Mouse (Mus musculus): Measurements from ENCODE around the gene Pcbp1.
"Not testable (repeated sequence)": the region's sequence is repeated elsewhere in the genome, so short reads cannot be mapped to it uniquely, and the experiment has no call there.

Gene Pcbp1

DNA sequence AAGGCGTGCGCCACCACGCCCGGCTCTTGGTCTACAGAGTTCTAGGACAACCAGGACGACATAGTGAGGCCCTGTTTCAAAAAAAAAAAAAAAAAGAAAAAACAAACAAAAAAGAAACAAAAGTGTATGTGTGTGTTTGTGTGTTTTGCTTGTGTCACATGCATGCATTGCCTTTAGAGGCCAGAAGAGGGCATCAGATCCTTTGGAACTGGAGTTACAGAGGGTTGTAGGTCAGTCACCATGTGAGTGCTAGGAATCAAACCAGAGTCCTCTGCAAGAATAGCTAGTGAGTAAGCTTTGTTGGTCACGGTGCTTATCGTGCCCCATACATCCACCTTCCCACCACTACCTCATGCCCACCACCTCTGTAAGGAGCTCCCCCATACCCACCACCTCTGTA lies 31.4 kb downstream of the Pcbp1 start:
- DNase-seq (ENCODE audit: extremely low read depth, low read depth): no peak

DNA sequence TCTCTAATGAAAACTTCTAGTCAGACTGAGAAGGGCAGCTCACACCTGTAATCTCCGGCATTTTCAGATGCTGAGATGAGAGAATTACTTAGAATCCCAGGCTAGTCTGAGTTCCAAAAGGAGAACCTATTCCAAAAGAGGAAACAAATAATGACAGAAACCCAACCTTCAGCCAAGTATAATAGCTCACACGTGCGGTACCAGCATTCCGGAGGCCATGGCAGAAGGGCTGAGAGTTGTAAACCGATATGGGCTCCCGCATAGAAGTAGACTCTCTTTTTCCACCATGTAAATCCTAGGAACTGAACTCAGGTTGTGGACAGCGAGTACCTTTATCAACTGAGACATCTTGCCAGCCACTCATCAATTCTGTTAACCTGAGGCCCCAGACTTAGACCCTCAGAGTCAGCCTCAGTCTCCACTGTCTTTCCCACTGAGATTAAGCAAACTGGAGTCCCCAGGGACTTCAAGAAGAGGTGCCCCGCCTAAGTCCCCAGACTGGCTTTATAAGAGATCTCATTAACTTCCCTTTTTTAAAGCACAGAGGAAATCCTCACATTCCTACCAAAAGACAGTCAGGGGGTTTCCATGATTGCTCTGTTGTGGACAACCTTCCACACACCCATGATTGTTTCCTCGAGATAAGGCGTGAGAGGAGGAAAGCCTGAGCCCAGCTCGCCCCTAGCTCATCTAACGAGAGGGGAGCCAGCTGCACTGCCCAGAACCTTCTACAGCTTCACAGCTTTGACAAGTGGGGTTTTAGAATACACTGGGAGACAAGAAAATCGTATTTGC lies 32.5 kb downstream of the Pcbp1 start:
- DNase-seq (ENCODE audit: extremely low read depth, low read depth): peak; percentile 88

DNA sequence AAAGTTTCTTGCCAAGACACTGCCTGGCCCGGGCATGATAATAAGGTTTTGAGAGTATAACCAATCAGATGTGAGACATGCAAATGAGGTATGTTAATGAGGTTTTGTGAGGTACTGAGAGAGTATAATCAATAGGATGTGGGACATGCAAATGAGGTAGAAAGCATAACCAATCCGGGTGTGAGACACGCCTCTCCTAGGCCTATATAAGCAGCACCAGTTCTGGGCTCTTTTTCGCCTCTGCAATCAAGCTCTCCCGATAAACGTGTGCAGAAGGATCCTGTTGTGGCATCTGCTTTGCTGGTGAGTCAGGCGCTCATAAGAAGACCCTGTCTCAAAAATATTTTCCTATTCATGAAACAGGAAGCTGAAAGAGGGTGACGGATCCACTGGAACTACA lies 35.7 kb downstream of the Pcbp1 start:
- DNase-seq (ENCODE audit: extremely low read depth, low read depth): not testable (repeated sequence)

DNA sequence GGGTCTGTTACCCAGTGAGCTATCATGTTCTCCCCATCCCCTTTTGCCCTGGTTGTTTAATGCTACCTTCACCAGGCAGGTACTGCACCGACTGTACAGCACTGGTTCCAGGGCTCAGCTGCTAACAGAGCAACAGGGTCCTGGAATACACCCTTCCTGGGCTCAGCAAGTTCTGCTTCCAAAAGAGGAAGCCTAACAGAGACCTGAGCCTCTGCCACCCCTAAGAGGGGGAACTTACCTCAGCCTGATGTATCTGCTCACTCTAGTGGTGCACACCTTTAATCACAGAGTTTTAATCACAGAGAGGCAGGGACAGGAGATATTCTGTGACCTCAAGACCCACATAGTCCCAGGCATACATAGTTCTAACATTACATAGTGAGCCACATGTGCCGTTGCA lies 36.2 kb downstream of the Pcbp1 start:
- no peak for DNase-seq (ENCODE audit: extremely low read depth, low read depth)

DNA sequence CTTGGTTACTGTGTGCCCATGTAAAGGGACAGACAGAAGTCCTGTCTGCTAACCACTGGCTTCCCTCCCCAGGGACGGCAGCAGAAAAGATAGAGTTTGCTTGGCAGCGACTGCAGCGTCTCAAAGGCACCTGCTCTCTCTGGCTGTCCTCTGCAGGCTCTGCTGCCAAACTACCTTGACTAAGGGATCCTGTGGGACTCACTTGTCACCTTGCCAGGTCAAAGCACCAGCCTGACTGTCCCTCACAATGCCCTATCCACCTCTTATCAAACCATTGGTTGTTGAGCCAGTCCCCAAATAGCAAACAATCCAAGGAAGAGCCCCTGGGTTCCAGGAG lies 38.0 kb downstream of the Pcbp1 start:
- no peak for DNase-seq (ENCODE audit: extremely low read depth, low read depth)

DNA sequence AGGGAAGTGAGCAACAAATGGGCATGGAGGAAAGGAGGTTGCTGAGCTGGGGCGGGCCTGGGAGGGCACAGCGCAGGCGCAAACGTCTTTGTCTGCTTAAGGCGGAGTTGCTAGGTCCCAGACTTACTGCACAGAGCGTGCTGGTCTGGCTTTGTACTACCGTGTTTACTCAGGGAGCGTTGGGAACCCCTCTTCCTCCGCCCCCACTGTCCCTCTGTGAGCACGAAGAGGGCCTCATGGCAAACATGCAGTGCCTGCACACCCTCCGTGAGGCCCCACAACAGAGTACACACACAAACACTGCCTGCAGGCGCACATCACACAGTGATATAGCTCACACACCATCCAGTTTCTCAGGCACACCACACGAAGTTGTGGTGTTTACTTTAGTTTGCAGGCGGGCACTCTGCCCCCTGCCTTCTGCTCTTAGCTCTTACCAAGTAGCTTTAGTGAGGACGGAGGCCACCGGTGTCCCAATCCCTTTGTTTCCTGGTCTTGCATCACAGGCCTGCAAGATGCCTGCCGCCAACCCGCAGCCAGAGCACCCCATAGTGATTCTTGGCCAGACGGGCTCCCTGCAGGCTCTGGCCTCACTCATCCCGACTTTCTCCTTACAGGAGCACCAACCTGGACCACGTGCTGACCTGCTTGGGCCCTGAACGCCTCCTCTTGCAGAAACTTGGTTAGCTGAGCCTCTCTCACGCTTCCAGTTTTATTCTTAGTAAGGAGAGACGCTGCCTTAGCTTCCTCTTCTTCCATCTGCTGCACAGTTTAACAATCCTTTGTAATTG lies 38.6 kb downstream of the Pcbp1 start:
- peak; percentile 86 for DNase-seq (ENCODE audit: extremely low read depth, low read depth)

DNA sequence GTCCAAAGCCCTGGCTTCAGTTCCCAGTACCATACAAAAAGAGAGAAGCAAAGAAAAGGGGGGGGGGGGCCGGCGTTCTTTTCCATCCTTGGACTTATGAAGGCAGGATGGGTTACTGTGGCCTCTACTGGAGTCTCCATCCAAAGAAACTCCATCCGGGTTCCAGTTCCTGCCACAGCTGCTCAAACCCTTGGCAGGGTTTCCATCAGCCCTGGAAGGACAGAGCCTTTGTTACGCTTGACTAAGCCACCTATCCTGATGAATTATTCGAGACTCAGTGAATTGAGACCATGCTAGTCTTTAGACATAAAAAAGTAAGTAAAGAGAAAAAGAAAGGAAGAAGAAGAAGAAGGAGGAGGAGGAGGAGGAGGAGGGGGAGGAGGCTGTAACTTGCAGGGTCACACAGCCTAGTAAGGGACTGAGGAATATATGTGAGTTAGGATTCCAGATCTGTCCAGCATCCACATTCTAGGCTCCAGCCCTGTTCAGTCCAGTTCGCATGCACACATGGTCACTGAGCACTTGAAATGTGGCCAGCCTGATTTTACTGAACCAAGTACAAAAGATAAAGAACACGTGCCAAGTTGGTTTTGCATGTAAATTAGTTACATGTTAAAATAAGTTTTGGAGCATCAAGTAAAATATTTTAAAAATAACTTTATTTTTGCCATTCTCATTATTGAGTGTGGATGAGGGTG lies 40.0 kb downstream of the Pcbp1 start:
- DNase-seq (ENCODE audit: extremely low read depth, low read depth): no peak

DNA sequence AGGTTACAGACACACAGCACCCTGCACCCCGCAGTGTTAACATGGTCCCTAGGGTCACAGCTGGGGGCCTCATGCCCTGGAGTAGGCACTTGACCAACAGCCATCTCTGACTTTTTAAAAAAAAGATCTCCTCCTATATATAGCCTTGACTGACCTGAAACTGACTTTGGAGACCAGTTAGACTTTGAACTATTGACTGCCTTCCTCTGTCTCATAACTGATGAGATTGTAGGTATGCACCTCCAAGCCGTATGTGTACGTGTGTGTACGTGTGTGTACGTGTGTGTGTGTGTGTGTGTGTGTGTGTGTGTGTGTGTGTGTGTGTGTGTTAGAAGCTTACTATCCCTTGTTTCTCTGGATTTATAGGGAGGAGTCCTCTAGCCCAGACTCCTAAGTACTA lies 44.2 kb downstream of the Pcbp1 start:
- DNase-seq (ENCODE audit: extremely low read depth, low read depth): no peak

DNA sequence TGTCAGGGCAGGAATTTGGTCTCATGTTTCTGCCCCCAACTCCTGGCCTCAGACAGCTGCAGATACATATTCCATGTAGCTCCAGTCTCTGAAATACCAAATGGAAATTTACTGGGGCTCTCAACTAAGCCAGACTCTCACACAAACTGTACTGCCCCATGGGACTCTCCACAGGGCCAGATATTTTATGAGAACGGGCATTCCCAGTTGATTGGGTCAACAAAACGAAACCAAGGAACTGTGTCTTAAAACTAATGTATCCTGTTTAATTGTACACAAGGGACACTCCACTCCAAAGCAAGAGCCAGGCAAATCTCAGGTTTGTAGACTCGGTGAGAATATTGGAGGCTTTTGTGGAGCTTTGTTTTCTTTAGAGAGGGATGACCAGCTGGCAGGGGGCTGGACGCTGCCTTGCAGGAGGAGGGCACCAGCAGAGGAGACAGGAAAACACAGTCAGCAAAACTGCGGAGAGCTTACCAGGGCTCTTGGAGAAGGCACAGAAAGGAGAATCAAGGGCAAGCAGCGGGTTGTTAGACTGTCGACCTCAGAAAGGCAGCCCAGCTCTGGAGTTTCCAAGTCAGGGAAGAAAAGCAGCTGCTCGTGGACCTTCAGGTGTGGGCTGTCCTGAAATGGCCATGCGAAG lies 45.8 kb downstream of the Pcbp1 start:
- no peak for DNase-seq (ENCODE audit: extremely low read depth, low read depth)

DNA sequence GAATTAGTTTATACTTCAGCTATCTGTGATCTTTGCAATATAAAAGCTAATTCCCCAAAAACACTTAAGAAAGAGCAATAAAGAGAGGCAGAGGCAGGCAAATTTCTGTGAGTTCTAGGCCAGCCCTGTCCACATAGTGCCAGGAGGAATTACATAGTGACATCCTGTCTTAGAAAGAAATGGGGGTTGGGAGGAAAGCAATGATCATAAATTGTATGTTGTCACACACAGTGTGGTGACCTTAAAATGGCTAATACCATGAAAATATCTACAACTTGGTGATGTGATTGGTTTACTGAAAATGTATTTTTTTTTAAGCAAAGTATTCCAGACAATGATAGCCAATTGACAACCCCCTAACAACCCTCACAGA lies 46.3 kb downstream of the Pcbp1 start:
- DNase-seq (ENCODE audit: extremely low read depth, low read depth): no peak

DNA sequence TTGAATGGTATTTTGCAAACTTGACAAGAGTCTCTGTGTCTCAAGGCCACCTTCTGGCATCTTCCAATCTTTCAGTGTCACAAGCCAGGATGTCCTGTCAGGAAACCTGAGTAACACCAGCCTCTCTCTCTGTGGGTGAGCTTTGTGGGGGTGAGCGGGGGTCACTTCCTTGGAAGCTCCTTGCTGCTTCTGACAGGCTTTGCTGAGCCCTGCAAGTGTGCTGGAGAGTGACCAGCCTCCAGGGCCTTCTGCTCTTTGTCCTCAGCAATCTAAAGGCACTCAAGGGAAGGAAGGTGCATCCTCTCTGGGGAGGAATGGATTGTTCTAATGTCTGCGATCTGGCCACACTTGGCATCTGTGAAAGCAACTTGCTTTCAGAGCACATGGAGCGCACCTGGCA lies 46.8 kb downstream of the Pcbp1 start:
- DNase-seq (ENCODE audit: extremely low read depth, low read depth): no peak

DNA sequence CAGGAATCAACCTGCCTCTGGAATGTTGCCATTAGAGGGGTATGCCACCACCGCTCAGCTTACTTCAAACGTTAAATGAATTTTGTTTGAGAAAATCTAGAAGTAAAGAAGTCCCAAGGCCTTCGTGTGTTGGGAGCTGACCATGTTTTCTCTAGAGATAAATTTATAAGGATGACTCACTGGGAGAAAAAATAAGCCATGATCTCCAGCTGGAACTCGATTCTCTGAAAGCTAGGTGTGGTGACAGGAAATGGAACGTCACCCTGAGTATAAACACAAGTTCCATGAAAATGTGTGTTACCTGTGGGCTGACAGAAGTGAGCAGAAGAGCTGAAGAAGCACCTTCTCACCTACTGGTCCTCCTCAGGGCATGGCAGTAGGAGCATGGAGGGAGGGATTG lies 49.2 kb downstream of the Pcbp1 start:
- no peak for DNase-seq (ENCODE audit: extremely low read depth, low read depth)

DNA sequence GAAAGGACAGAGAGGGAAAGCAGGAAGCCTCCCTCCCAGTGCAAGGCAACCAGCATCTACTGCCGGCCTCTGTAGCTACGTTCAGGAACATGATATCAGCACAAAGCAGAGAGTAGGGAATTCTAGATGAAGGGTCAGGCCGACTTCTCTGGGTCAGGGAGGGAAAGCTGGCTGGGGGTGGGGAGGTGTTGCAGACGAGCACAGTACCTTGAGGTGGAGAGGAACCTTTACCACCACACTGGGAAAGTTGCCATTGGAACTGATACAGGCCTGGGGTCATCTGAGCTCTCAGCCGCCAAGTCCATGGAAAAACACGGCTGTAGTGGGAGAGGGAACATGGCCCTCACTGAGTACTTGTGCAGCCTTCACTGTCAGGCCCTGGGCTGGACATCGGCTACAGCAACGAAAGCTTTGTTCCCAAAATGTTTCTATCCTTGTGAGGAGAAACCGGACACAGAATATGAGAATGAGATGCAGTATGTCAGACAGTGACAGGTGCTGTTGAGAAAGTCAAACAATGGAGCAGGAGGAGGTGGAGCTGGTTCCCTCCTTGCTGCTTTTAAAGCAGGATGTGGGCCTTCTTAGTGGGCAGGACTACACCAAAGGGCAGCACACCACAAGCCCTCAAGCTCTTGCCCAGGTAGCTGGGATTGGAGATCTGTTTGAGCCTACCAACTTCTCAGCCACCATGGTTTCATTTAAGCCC lies 50.5 kb downstream of the Pcbp1 start:
- no peak for DNase-seq (ENCODE audit: extremely low read depth, low read depth)

DNA sequence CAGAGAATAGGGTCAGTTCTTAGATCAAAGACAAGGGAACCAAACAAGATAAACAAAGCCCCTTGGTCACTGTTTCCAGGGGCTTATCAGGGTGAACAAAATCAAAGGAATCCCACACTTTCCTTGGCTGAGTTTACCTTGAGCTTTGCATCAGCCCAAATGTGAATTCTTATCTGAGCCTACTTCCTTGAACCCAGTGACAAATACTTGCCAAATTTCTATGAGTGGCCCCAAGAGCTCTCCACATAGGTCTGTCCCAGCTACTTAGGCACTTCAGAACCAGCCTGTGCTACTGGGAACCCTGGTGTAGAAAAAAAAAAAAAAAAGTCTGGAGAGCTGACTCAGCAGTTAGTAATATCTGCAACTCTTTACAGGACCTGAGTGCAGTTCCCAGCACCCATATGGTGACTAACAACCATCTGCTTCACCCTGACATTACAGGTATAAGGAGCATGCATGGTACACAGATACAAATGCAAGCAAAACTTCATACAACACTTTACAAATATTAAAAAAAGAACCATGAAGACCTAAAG lies 51.4 kb downstream of the Pcbp1 start:
- no peak for DNase-seq (ENCODE audit: extremely low read depth, low read depth)

Data from MEL-GATA-1-ER (cell line).